Mouse (Mus musculus): ENCODE measurements around the gene Oog1. TPM values are rescaled to one million over a fixed set of nuclear protein-coding genes. Genes with fewer than 3 reads are reported as not detected.
"Not testable (repeated sequence)": the region's sequence is repeated elsewhere in the genome, so short reads cannot be mapped to it uniquely, and the experiment has no call there.

Oog1 gene
- not detected in 2 replicates for polyA plus RNA-seq (2015; fragmentation: Nextera tagmentation; extraction: Ambion mirVana)

- H3K36me3 ChIP-seq (ENCODE audit: control insufficient read depth, insufficient read depth); H3K9ac ChIP-seq (replicated peaks; ENCODE audit: low read depth, low read length); H3K4me3 ChIP-seq (replicated peaks; ENCODE audit: low read length); ATAC-seq; H3K4me2 ChIP-seq (ENCODE audit: low read length); H3K4me1 ChIP-seq (replicated peaks; ENCODE audit: control insufficient read depth, insufficient read depth, low read length); H3K27ac ChIP-seq (ENCODE audit: low read length); H3K27me3 ChIP-seq (replicated peaks; ENCODE audit: control insufficient read depth, insufficient read depth, low read length); H3K9me3 ChIP-seq (ENCODE audit: control insufficient read depth, low read length): not testable (repeated sequence)
- 78% methylated on average over 1 of the region's 2 CpGs for WGBS
Measured at GRCm38 (mm10) chr12:87602388-87602787, at the start of gene Oog1. Gene Oog1 (plus strand): TSS chr12:87602688.

- H3K27ac ChIP-seq (ENCODE audit: low read length); H3K4me1 ChIP-seq (replicated peaks; ENCODE audit: control insufficient read depth, insufficient read depth, low read length); ATAC-seq; H3K4me2 ChIP-seq (ENCODE audit: low read length); H3K4me3 ChIP-seq (replicated peaks; ENCODE audit: low read length); H3K9ac ChIP-seq (replicated peaks; ENCODE audit: low read depth, low read length); H3K36me3 ChIP-seq (ENCODE audit: control insufficient read depth, insufficient read depth); H3K27me3 ChIP-seq (replicated peaks; ENCODE audit: control insufficient read depth, insufficient read depth, low read length); H3K9me3 ChIP-seq (ENCODE audit: control insufficient read depth, low read length): not testable (repeated sequence)
- WGBS: 16% methylated on average over 2 of the region's 2 CpGs
Measured at GRCm38 (mm10) chr12:87601388-87601787, 1.1 kb upstream of the Oog1 start.

- H3K36me3 ChIP-seq (ENCODE audit: control insufficient read depth, insufficient read depth); H3K4me3 ChIP-seq (replicated peaks; ENCODE audit: low read length); H3K4me1 ChIP-seq (replicated peaks; ENCODE audit: control insufficient read depth, insufficient read depth, low read length); ATAC-seq; H3K9me3 ChIP-seq (ENCODE audit: control insufficient read depth, low read length); H3K27me3 ChIP-seq (replicated peaks; ENCODE audit: control insufficient read depth, insufficient read depth, low read length); H3K27ac ChIP-seq (ENCODE audit: low read length); H3K4me2 ChIP-seq (ENCODE audit: low read length); H3K9ac ChIP-seq (replicated peaks; ENCODE audit: low read depth, low read length): not testable (repeated sequence)
- 84% methylated on average over 4 of the region's 7 CpGs for WGBS
Measured at GRCm38 (mm10) chr12:87618569-87618968, 16.1 kb downstream of the Oog1 start, which contains the start of gene Gm4027. Gene Gm4027 (plus strand): TSS chr12:87618869.

GRCm38 (mm10) chr12:87644520-87644919 lies 42.0 kb downstream of the Oog1 start, which contains the start of gene Gm16381:
Gene Gm16381 (minus strand): TSS chr12:87644620.
- H3K4me1 ChIP-seq (replicated peaks; ENCODE audit: control insufficient read depth, insufficient read depth, low read length); H3K9ac ChIP-seq (replicated peaks; ENCODE audit: low read depth, low read length); H3K4me2 ChIP-seq (ENCODE audit: low read length); H3K4me3 ChIP-seq (replicated peaks; ENCODE audit: low read length); H3K36me3 ChIP-seq (ENCODE audit: control insufficient read depth, insufficient read depth); H3K27ac ChIP-seq (ENCODE audit: low read length); H3K27me3 ChIP-seq (replicated peaks; ENCODE audit: control insufficient read depth, insufficient read depth, low read length); H3K9me3 ChIP-seq (ENCODE audit: control insufficient read depth, low read length); ATAC-seq: not testable (repeated sequence)
- 89% methylated on average over 1 of the region's 2 CpGs for WGBS

- H3K4me2 ChIP-seq (ENCODE audit: low read length); H3K4me1 ChIP-seq (replicated peaks; ENCODE audit: control insufficient read depth, insufficient read depth, low read length); ATAC-seq; H3K27ac ChIP-seq (ENCODE audit: low read length); H3K27me3 ChIP-seq (replicated peaks; ENCODE audit: control insufficient read depth, insufficient read depth, low read length); H3K36me3 ChIP-seq (ENCODE audit: control insufficient read depth, insufficient read depth); H3K9me3 ChIP-seq (ENCODE audit: control insufficient read depth, low read length); H3K4me3 ChIP-seq (replicated peaks; ENCODE audit: low read length); H3K9ac ChIP-seq (replicated peaks; ENCODE audit: low read depth, low read length): not testable (repeated sequence)
- WGBS: 87% methylated on average over 2 of the region's 4 CpGs
Measured at GRCm38 (mm10) chr12:87652916-87653703, 50.6 kb downstream of the Oog1 start.

Other genes starting within 250 kb of the Oog1 start
- 60.6 and 67.6 TPM in 2 replicates for gene Sptlc2, start 214.3 kb upstream of the Oog1 start, polyA plus RNA-seq (2015; fragmentation: Nextera tagmentation; extraction: Ambion mirVana)
- gene Slirp, start 158.8 kb upstream of the Oog1 start, polyA plus RNA-seq (2015; fragmentation: Nextera tagmentation; extraction: Ambion mirVana): 211 and 233 TPM in 2 replicates
- gene Alkbh1, start 158.7 kb upstream of the Oog1 start, polyA plus RNA-seq (2015; fragmentation: Nextera tagmentation; extraction: Ambion mirVana): 42.3 and 47.1 TPM in 2 replicates
- 116 and 131 TPM in 2 replicates for gene Snw1, start 130.4 kb upstream of the Oog1 start, polyA plus RNA-seq (2015; fragmentation: Nextera tagmentation; extraction: Ambion mirVana)
- gene Gm5788, start 108.0 kb upstream of the Oog1 start, polyA plus RNA-seq (2015; fragmentation: Nextera tagmentation; extraction: Ambion mirVana): not detected in 2 replicates
- gene Gm8300, start 88.4 kb upstream of the Oog1 start, polyA plus RNA-seq (2015; fragmentation: Nextera tagmentation; extraction: Ambion mirVana): not detected in 2 replicates
- gene Gm4027, start 16.2 kb downstream of the Oog1 start, polyA plus RNA-seq (2015; fragmentation: Nextera tagmentation; extraction: Ambion mirVana): not detected in 2 replicates
- gene Gm16381, start 41.9 kb downstream of the Oog1 start, polyA plus RNA-seq (2015; fragmentation: Nextera tagmentation; extraction: Ambion mirVana): not detected in 2 replicates
- not detected in 2 replicates for gene Gm21319, start 173.1 kb downstream of the Oog1 start, polyA plus RNA-seq (2015; fragmentation: Nextera tagmentation; extraction: Ambion mirVana)
- gene Gm21936, start 192.8 kb downstream of the Oog1 start, polyA plus RNA-seq (2015; fragmentation: Nextera tagmentation; extraction: Ambion mirVana): not detected in 2 replicates
- gene BB287469, start 213.9 kb downstream of the Oog1 start, polyA plus RNA-seq (2015; fragmentation: Nextera tagmentation; extraction: Ambion mirVana): not detected in 2 replicates
- not detected in 2 replicates for gene Gm2001, start 239.7 kb downstream of the Oog1 start, polyA plus RNA-seq (2015; fragmentation: Nextera tagmentation; extraction: Ambion mirVana)